ENCODE assay signal across 8 mouse cellular contexts in the genomic region with DNA sequence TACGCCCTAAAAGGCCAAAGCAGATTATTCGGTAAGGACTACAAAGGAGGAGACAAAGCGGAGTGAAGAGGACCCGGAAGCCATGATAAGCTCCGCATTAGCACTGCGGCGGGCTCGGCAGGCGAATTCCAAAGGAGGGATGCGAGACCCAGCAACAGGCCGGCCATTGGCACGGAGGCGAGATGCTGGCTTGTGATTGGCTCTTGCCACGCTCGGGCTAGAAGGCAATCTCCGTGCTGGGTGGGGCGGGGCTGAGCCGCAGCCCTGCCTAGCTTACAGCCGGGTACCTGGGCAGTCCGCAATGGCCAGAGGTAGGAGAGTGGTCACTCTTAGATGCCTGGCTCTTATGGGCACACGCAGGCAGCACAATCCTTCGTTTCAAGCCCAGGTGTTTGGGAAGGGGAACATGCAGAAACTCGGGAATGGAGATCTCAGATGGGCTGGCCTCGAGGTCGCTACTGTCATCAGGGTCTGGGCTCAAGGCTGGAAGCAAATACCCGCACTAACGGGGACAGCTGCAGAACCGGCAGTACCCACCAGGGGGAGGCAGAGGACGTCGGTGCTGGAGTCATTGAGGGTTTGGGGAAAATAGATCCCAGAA. TPM values are rescaled to one million over a fixed set of nuclear protein-coding genes. Genes with fewer than 3 reads are reported as not detected.
DNase-seq lines count a peak whose midpoint lies in the region; ATAC-seq and TF ChIP-seq lines count a peak whose summit lies in the region.

No protein-coding gene starts in this region.

- peak overlapping the region; percentile 41 for H3K4me3 ChIP-seq in bone marrow, adult 2 months (replicated peaks; ENCODE audit: control insufficient read depth, low read depth, low read length)
- peak overlapping the region; percentile 44 for H3K4me3 ChIP-seq in embryonic facial prominence, embryonic 14.5 days (ENCODE audit: low read depth, low read length)
- peak overlapping the region; percentile 41 for H3K4me3 ChIP-seq in kidney, embryonic 14.5 days (ENCODE audit: low read length)
- H3K4me3 ChIP-seq in limb, embryonic 14.5 days (replicated peaks; ENCODE audit: low read length): peak overlapping the region; percentile 38
- H3K4me3 ChIP-seq in midbrain, postnatal 0 days (ENCODE audit: low read depth, low read length): peak overlapping the region; percentile 24

- peak; percentile 44 for DNase-seq in A20 (ENCODE audit: low read depth, low spot score)
- peak; percentile 95 for DNase-seq in embryonic facial prominence, embryonic 14.5 days (ENCODE audit: low spot score)
- DNase-seq in heart, adult 9 months (ENCODE audit: low spot score in 2 of 2): peak; percentile 78 to 90
- peak; percentile 88 for DNase-seq in limb, embryonic 14.5 days (ENCODE audit: low spot score)
- peak; percentile 97 for DNase-seq in midbrain, postnatal 0 days (ENCODE audit: low spot score)
- DNase-seq in spleen, postnatal 10 days (ENCODE audit: low spot score in 2 of 2): peak; percentile 81 to 87

- peak overlapping the region; percentile 60 for H3K9ac ChIP-seq in embryonic facial prominence, embryonic 14.5 days (ENCODE audit: low read depth, low read length)
- H3K9ac ChIP-seq in kidney, embryonic 14.5 days (ENCODE audit: low read depth, low read length): peak overlapping the region; percentile 53
- peak overlapping the region; percentile 44 for H3K9ac ChIP-seq in limb, embryonic 14.5 days (ENCODE audit: low read depth, low read length, severe bottlenecking)
- peak overlapping the region; percentile 54 for H3K9ac ChIP-seq in midbrain, postnatal 0 days (replicated peaks; ENCODE audit: low read length, poor library complexity, severe bottlenecking)

- H3K9me3 ChIP-seq in embryonic facial prominence, embryonic 14.5 days (ENCODE audit: control insufficient read depth, low read length): no peaks in the 10 kb centered on the region
- no peaks in the 10 kb centered on the region for H3K9me3 ChIP-seq in kidney, embryonic 14.5 days (ENCODE audit: control insufficient read depth, low read length)
- H3K9me3 ChIP-seq in limb, embryonic 14.5 days (ENCODE audit: control insufficient read depth, low read length): no peaks in the 10 kb centered on the region
- H3K9me3 ChIP-seq in midbrain, postnatal 0 days (ENCODE audit: low read length): no peaks in the 10 kb centered on the region

- no peak overlapping the region; the same call in 1 of the 2 replicates for H3K27ac ChIP-seq in bone marrow, adult 2 months (ENCODE audit: control insufficient read depth, insufficient read depth, low read depth, low read length, poor library complexity)
- H3K27ac ChIP-seq in embryonic facial prominence, embryonic 14.5 days (replicated peaks; ENCODE audit: low read depth, low read length): peak overlapping the region; percentile 74
- peak overlapping the region; percentile 5; the same call in 1 of the 2 replicates for H3K27ac ChIP-seq in kidney, embryonic 14.5 days (ENCODE audit: low read depth, low read length)
- no peak overlapping the region for H3K27ac ChIP-seq in limb, embryonic 14.5 days (replicated peaks; ENCODE audit: low read depth, low read length)
- H3K27ac ChIP-seq in midbrain, postnatal 0 days (ENCODE audit: low read depth, low read length): peak overlapping the region; percentile 95

- TF ChIP-seq POLR2A in bone marrow, adult 2 months (IDR thresholded peaks at IDR 0.05; ENCODE audit: borderline replicate concordance, control insufficient read depth, low read depth, low read length): 0 out of 2 replicates have a peak, but pooled peaks have one; percentile 7
- no peak for TF ChIP-seq POLR2A in limb, embryonic 14.5 days (IDR thresholded peaks at IDR 0.05; ENCODE audit: borderline replicate concordance, extremely low read depth, insufficient read depth, insufficient read length)

- H3K36me3 ChIP-seq in embryonic facial prominence, embryonic 14.5 days (ENCODE audit: control insufficient read depth, insufficient read depth, low read length): peaks cover 23% of the 10 kb centered on the region
- peaks cover 26% of the 10 kb centered on the region for H3K36me3 ChIP-seq in kidney, embryonic 14.5 days (ENCODE audit: control insufficient read depth, insufficient read depth, low read length)
- peaks cover 23% of the 10 kb centered on the region for H3K36me3 ChIP-seq in limb, embryonic 14.5 days (ENCODE audit: control insufficient read depth, insufficient read depth, low read length)
- H3K36me3 ChIP-seq in midbrain, postnatal 0 days (ENCODE audit: insufficient read depth, low read length): peaks cover 4% of the 10 kb centered on the region; the same call in 1 of the 2 replicates

- no peaks in the 10 kb centered on the region for H3K27me3 ChIP-seq in embryonic facial prominence, embryonic 14.5 days (replicated peaks; ENCODE audit: control insufficient read depth, insufficient read depth, low read length)
- H3K27me3 ChIP-seq in kidney, embryonic 14.5 days (ENCODE audit: control insufficient read depth, insufficient read depth, low read length): no peaks in the 10 kb centered on the region
- no peaks in the 10 kb centered on the region for H3K27me3 ChIP-seq in limb, embryonic 14.5 days (ENCODE audit: control insufficient read depth, insufficient read depth, low read length)
- H3K27me3 ChIP-seq in midbrain, postnatal 0 days (ENCODE audit: insufficient read depth, low read length): no peaks in the 10 kb centered on the region

- WGBS in bone marrow, adult 2 months: 8% methylated on average over 30 of the region's 30 CpGs
- 0% methylated on average over 29 of the region's 30 CpGs for WGBS in embryonic facial prominence, embryonic 14.5 days
- WGBS in kidney, embryonic 14.5 days: under 1% methylated on average over 30 of the region's 30 CpGs
- under 1% methylated on average over 30 of the region's 30 CpGs for whole genome bisulfite sequencing in limb, embryonic 14.5 days
- under 1% methylated on average over 30 of the region's 30 CpGs for WGBS in midbrain, postnatal 0 days

- peak; percentile 96 for ATAC-seq in embryonic facial prominence, embryonic 14.5 days (ENCODE audit: low read depth)
- peak; percentile 98 for ATAC-seq in kidney, embryonic 14.5 days (ENCODE audit: low FRiP score, low TSS enrichment)
- ATAC-seq in limb, embryonic 14.5 days (ENCODE audit: low FRiP score, low read depth): peak; percentile 95
- ATAC-seq in midbrain, postnatal 0 days (ENCODE audit: low FRiP score): peak; percentile 95

- peaks cover 4% of the 10 kb centered on the region; the same call in 1 of the 2 replicates for H3K4me1 ChIP-seq in bone marrow, adult 2 months (ENCODE audit: control insufficient read depth, insufficient read depth, low read length)
- H3K4me1 ChIP-seq in embryonic facial prominence, embryonic 14.5 days (ENCODE audit: control insufficient read depth, insufficient read depth, low read length): peaks cover 4% of the 10 kb centered on the region
- no peaks in the 10 kb centered on the region for H3K4me1 ChIP-seq in kidney, embryonic 14.5 days (ENCODE audit: control insufficient read depth, insufficient read depth, low read length)
- 0 out of 2 replicates have a peak, but pooled peaks cover 7% of the 10 kb centered on the region for H3K4me1 ChIP-seq in limb, embryonic 14.5 days (ENCODE audit: control insufficient read depth, insufficient read depth, low read length)
- no peaks in the 10 kb centered on the region; the same call in 1 of the 2 replicates for H3K4me1 ChIP-seq in midbrain, postnatal 0 days (ENCODE audit: insufficient read depth, low read length)

- H3K4me2 ChIP-seq in embryonic facial prominence, embryonic 14.5 days (ENCODE audit: low read depth, low read length): peak overlapping the region; percentile 84
- peak overlapping the region; percentile 72 for H3K4me2 ChIP-seq in kidney, embryonic 14.5 days (replicated peaks; ENCODE audit: low read depth, low read length)
- peak overlapping the region; percentile 72 for H3K4me2 ChIP-seq in limb, embryonic 14.5 days (replicated peaks; ENCODE audit: low read depth, low read length, severe bottlenecking)
- peak overlapping the region; percentile 50 for H3K4me2 ChIP-seq in midbrain, postnatal 0 days (ENCODE audit: low read depth, low read length, poor library complexity, severe bottlenecking)

- TF ChIP-seq CTCF in bone marrow, adult 2 months (IDR thresholded peaks at IDR 0.05; ENCODE audit: control insufficient read depth, insufficient read depth, low read length): peak; percentile 93
- TF ChIP-seq CTCF in midbrain, postnatal 0 days (IDR thresholded peaks at IDR 0.05): peak; percentile 90

RNA-seq across cellular contexts. Expression of a gene that starts 15.9 kb away (rescaled TPM):
- 1.5 and 71.0 TPM in 2 replicates for polyA plus RNA-seq in bone marrow, adult 2 months (2011; ENCODE audit: insufficient read depth, insufficient read length, low replicate concordance, missing spikeins)
- 365 and 522 TPM in 2 replicates for polyA plus RNA-seq in embryonic facial prominence, embryonic 14.5 days (2014; fragmentation: Nextera tagmentation; extraction: Ambion mirVana)
- polyA plus RNA-seq in kidney, embryonic 14.5 days (2014; fragmentation: Nextera tagmentation; extraction: Ambion mirVana): 32.4 and 36.9 TPM in 2 replicates
- 326 and 338 TPM in 2 replicates for polyA plus RNA-seq in limb, embryonic 14.5 days (2012; rRNA removed)
- polyA plus RNA-seq in limb, embryonic 14.5 days (2014; fragmentation: Nextera tagmentation; extraction: Ambion mirVana): 433 and 574 TPM in 2 replicates
- total RNA-seq in midbrain, postnatal 0 days (2014; rRNA removed): 26.2 and 28.8 TPM in 2 replicates
- 19.2 and 19.3 TPM in 2 replicates for polyA plus RNA-seq in midbrain, postnatal 0 days (2015; fragmentation: Nextera tagmentation; extraction: Ambion mirVana)

RNA-seq across cellular contexts. Expression of a gene that starts 30.8 kb away (rescaled TPM):
- 26.9 and 58.1 TPM in 2 replicates for polyA plus RNA-seq in bone marrow, adult 2 months (2011; ENCODE audit: insufficient read depth, insufficient read length, low replicate concordance, missing spikeins)
- polyA plus RNA-seq in embryonic facial prominence, embryonic 14.5 days (2014; fragmentation: Nextera tagmentation; extraction: Ambion mirVana): 97.4 and 101 TPM in 2 replicates
- 90.2 and 105 TPM in 2 replicates for polyA plus RNA-seq in kidney, embryonic 14.5 days (2014; fragmentation: Nextera tagmentation; extraction: Ambion mirVana)
- 83.6 and 91.3 TPM in 2 replicates for polyA plus RNA-seq in limb, embryonic 14.5 days (2012; rRNA removed)
- 72.9 and 76.9 TPM in 2 replicates for polyA plus RNA-seq in limb, embryonic 14.5 days (2014; fragmentation: Nextera tagmentation; extraction: Ambion mirVana)
- 357 and 411 TPM in 2 replicates for total RNA-seq in midbrain, postnatal 0 days (2014; rRNA removed)
- 906 and 919 TPM in 2 replicates for polyA plus RNA-seq in midbrain, postnatal 0 days (2015; fragmentation: Nextera tagmentation; extraction: Ambion mirVana)

Comparison
In these comparisons a context has a peak if more than half of its experiments do, and no peak if none do; other contexts are left out.
1. DNase-seq: peak in every context shown above with its lines; median percentile 97 in midbrain, postnatal 0 days; 95 in embryonic facial prominence, embryonic 14.5 days; 88 in limb, embryonic 14.5 days; 84 in heart, adult 9 months; 84 in spleen, postnatal 10 days; 44 in A20.
2. H3K27ac ChIP-seq: peak in embryonic facial prominence, embryonic 14.5 days (single experiment), kidney, embryonic 14.5 days (single experiment) and midbrain, postnatal 0 days (single experiment); none in bone marrow, adult 2 months (single experiment) and limb, embryonic 14.5 days (single experiment).
3. Peak in every context shown above with its lines, with median percentiles within 50 percentile points of each other: H3K4me3 ChIP-seq, ATAC-seq, H3K4me2 ChIP-seq and H3K9ac ChIP-seq.